Mouse (Mus musculus) neural tube, embryonic 13.5 days (tissue): ENCODE measurements around the gene Tox3. TPM values are rescaled to one million over a fixed set of nuclear protein-coding genes. Genes with fewer than 3 reads are reported as not detected.

Experiments
- ATAC-seq: fragments of 200-750 bp; cut with Nextera tagmentation; 2 replicates; pipeline ENCODE4 v1.8.0; 2017; ENCODE audit warnings: low read depth, mild to moderate bottlenecking, moderate TSS enrichment, moderate library complexity
- H3K27ac ChIP-seq: fragments of 300-500 bp; sonication (generic); replicated peaks from 2 replicates; pipeline ENCODE4 v1.5.1; 2015; ENCODE audit warnings: moderate library complexity, mild to moderate bottlenecking, inconsistent platforms
- H3K27me3 ChIP-seq: fragments of 300-500 bp; sonication (generic); 2 replicates; pipeline ENCODE4 v1.6.1; 2015; ENCODE audit warnings: mild to moderate bottlenecking, inconsistent platforms
- H3K36me3 ChIP-seq: fragments of 300-500 bp; sonication (generic); 2 replicates; pipeline ENCODE4 v1.6.1; 2015; ENCODE audit warnings: mild to moderate bottlenecking, inconsistent platforms
- H3K4me1 ChIP-seq: fragments of 300-500 bp; sonication (generic); replicated peaks from 2 replicates; pipeline ENCODE4 v1.6.1; 2015; ENCODE audit warnings: inconsistent platforms
- H3K4me2 ChIP-seq: fragments of 300-500 bp; sonication (generic); 2 replicates; pipeline ENCODE4 v1.6.1; 2015; ENCODE audit warnings: inconsistent platforms, mild to moderate bottlenecking, moderate library complexity
- H3K4me3 ChIP-seq: fragments of 300-500 bp; sonication (generic); 2 replicates; pipeline ENCODE4 v1.5.1; 2015; ENCODE audit warnings: mild to moderate bottlenecking, inconsistent platforms
- H3K9ac ChIP-seq: fragments of 300-500 bp; sonication (generic); 2 replicates; pipeline ENCODE4 v1.6.1; 2015; ENCODE audit warnings: moderate library complexity, mild to moderate bottlenecking, inconsistent platforms
- H3K9me3 ChIP-seq: fragments of 300-500 bp; sonication (generic); 2 replicates; pipeline ENCODE4 v1.6.1; 2016; ENCODE audit warnings: inconsistent platforms
- WGBS: fragments of 180-500 bp; shearing (Covaris S2); methylation state at CpG from one replicate; pipeline ENCODE4 v1.1.7; 2015; 5-methylcytosine and 5-hydroxymethylcytosine counted together
- polyA plus RNA-seq: library from polyadenylated mRNA; unstranded; fragments of >200 nt; fragmentation: Nextera tagmentation; extraction: Ambion mirVana; gene quantifications from 2 replicates; pipeline ENCODE4 v1.2.1, GENCODE M21; 2015

Tox3 gene
- polyA plus RNA-seq, 1 experiment from 2014 or later = 39.2 TPM

GRCm38 (mm10) chr8:90352991-90353390, 4.8 kb upstream of the Tox3 start:
- WGBS = 54% methylated on average over 2 of the region's 2 CpGs
- H3K4me1 ChIP-seq = peaks cover 32% of the 10 kb centered on the region
- no peak overlapping the region for H3K27ac ChIP-seq

GRCm38 (mm10) chr8:90349709-90350562, 1.8 kb upstream of the Tox3 start:
- Histone ChIP-seq H3K9ac (no peak overlapping the region), H3K27me3 (no peaks in the 10 kb centered on the region; the same call in 1 of the 2 replicates), H3K4me2 (no peak overlapping the region), H3K4me1 (peaks cover 53% of the 10 kb centered on the region), H3K27ac (no peak overlapping the region), H3K4me3 (no peak overlapping the region), H3K9me3 (no peaks in the 10 kb centered on the region), H3K36me3 (no peaks in the 10 kb centered on the region)
- no peak for ATAC-seq
- 24% methylated on average over 13 of the region's 13 CpGs for WGBS

More at GRCm38 (mm10) chr8:90352991-90353390, 4.8 kb upstream of the Tox3 start:
- H3K27me3 ChIP-seq = no peaks in the 10 kb centered on the region; the same call in 1 of the 2 replicates
- ATAC-seq = no peak
- H3K9me3 ChIP-seq = no peaks in the 10 kb centered on the region
- no peak overlapping the region for H3K4me2 ChIP-seq
- no peak overlapping the region for H3K9ac ChIP-seq
- no peaks in the 10 kb centered on the region for H3K36me3 ChIP-seq
- H3K4me3 ChIP-seq = no peak overlapping the region

- peak overlapping the region; percentile 75 for H3K4me2 ChIP-seq
- peaks cover 52% of the 10 kb centered on the region for H3K4me1 ChIP-seq
- H3K27me3 ChIP-seq = no peaks in the 10 kb centered on the region; the same call in 1 of the 2 replicates
- peak overlapping the region; percentile 99 for H3K27ac ChIP-seq
- ATAC-seq = no peak
- H3K9ac ChIP-seq = peak overlapping the region; percentile 97
- H3K4me3 ChIP-seq = peak overlapping the region; percentile 82
- 9% methylated on average over 11 of the region's 11 CpGs for WGBS
- no peaks in the 10 kb centered on the region for H3K36me3 ChIP-seq
- no peaks in the 10 kb centered on the region for H3K9me3 ChIP-seq
Observed at GRCm38 (mm10) chr8:90348926-90349683, 962 bp upstream of the Tox3 start.

- Histone ChIP-seq H3K9ac (peak overlapping the region; percentile 97), H3K9me3 (no peaks in the 10 kb centered on the region), H3K27me3 (no peaks in the 10 kb centered on the region; the same call in 1 of the 2 replicates), H3K4me1 (peaks cover 51% of the 10 kb centered on the region), H3K36me3 (no peaks in the 10 kb centered on the region), H3K27ac (peak overlapping the region; percentile 99), H3K4me3 (peak overlapping the region; percentile 82), H3K4me2 (peak overlapping the region; percentile 75)
- WGBS = 1% methylated on average over 47 of the region's 66 CpGs
- ATAC-seq = peak; percentile 69
Observed at GRCm38 (mm10) chr8:90347581-90348177, 464 bp downstream of the Tox3 start.

- WGBS = under 1% methylated on average over 21 of the region's 21 CpGs
- ATAC-seq = peak; percentile 12; the same call in 1 of the 2 replicates
- H3K4me2 ChIP-seq = peak overlapping the region; percentile 75
- H3K4me1 ChIP-seq = peaks cover 51% of the 10 kb centered on the region
- H3K4me3 ChIP-seq = peak overlapping the region; percentile 82
- no peaks in the 10 kb centered on the region; the same call in 1 of the 2 replicates for H3K27me3 ChIP-seq
- H3K9ac ChIP-seq = peak overlapping the region; percentile 97
- peak overlapping the region; percentile 99 for H3K27ac ChIP-seq
- H3K36me3 ChIP-seq = no peaks in the 10 kb centered on the region
- H3K9me3 ChIP-seq = no peaks in the 10 kb centered on the region
Observed at GRCm38 (mm10) chr8:90346880-90347535, 1.1 kb downstream of the Tox3 start.

GRCm38 (mm10) chr8:90346138-90346879, 1.8 kb downstream of the Tox3 start:
- 11% methylated on average over 13 of the region's 13 CpGs for WGBS
- no peaks in the 10 kb centered on the region for H3K36me3 ChIP-seq
- ATAC-seq = no peak
- peak overlapping the region; percentile 97 for H3K9ac ChIP-seq
- H3K4me3 ChIP-seq = peak overlapping the region; percentile 82
- H3K27me3 ChIP-seq = no peaks in the 10 kb centered on the region; the same call in 1 of the 2 replicates
- peaks cover 51% of the 10 kb centered on the region for H3K4me1 ChIP-seq
- peak overlapping the region; percentile 99 for H3K27ac ChIP-seq
- H3K9me3 ChIP-seq = no peaks in the 10 kb centered on the region
- H3K4me2 ChIP-seq = peak overlapping the region; percentile 75

GRCm38 (mm10) chr8:90330377-90331285, 17.5 kb downstream of the Tox3 start:
- peaks cover 11% of the 10 kb centered on the region for H3K36me3 ChIP-seq
- peaks cover 33% of the 10 kb centered on the region for H3K4me1 ChIP-seq
- H3K9me3 ChIP-seq = no peaks in the 10 kb centered on the region
- ATAC-seq = no peak
- no peaks in the 10 kb centered on the region for H3K27me3 ChIP-seq
- 54% methylated on average over 7 of the region's 7 CpGs for WGBS
- H3K27ac ChIP-seq = no peak overlapping the region
- no peak overlapping the region for H3K4me2 ChIP-seq
- H3K4me3 ChIP-seq = no peak overlapping the region
- H3K9ac ChIP-seq = no peak overlapping the region

GRCm38 (mm10) chr8:90323824-90324223, 24.3 kb downstream of the Tox3 start:
- Histone ChIP-seq H3K9me3 (no peaks in the 10 kb centered on the region), H3K4me1 (peaks cover 42% of the 10 kb centered on the region), H3K9ac (no peak overlapping the region), H3K4me3 (no peak overlapping the region), H3K36me3 (peaks cover 2% of the 10 kb centered on the region; the same call in 1 of the 2 replicates), H3K4me2 (0 out of 2 replicates have a peak overlapping the region, but pooled peaks have one; percentile 4), H3K27ac (peak overlapping the region; percentile 34; the same call in 1 of the 2 replicates), H3K27me3 (no peaks in the 10 kb centered on the region)
- 26% methylated on average over 4 of the region's 4 CpGs for WGBS
- ATAC-seq = no peak

GRCm38 (mm10) chr8:90322701-90323439, 25.3 kb downstream of the Tox3 start:
- H3K4me2 ChIP-seq = no peak overlapping the region
- H3K4me3 ChIP-seq = no peak overlapping the region
- peaks cover 42% of the 10 kb centered on the region for H3K4me1 ChIP-seq
- H3K27ac ChIP-seq = peak overlapping the region; percentile 46; the same call in 1 of the 2 replicates
- 70% methylated on average over 8 of the region's 8 CpGs for WGBS
- no peaks in the 10 kb centered on the region for H3K9me3 ChIP-seq
- H3K9ac ChIP-seq = no peak overlapping the region
- no peak for ATAC-seq
- H3K27me3 ChIP-seq = no peaks in the 10 kb centered on the region
- H3K36me3 ChIP-seq = peaks cover 7% of the 10 kb centered on the region; the same call in 1 of the 2 replicates

- Histone ChIP-seq H3K4me2 (no peak overlapping the region), H3K27me3 (no peaks in the 10 kb centered on the region), H3K4me3 (no peak overlapping the region), H3K27ac (no peak overlapping the region), H3K36me3 (peaks cover 7% of the 10 kb centered on the region; the same call in 1 of the 2 replicates), H3K4me1 (peaks cover 40% of the 10 kb centered on the region), H3K9me3 (no peaks in the 10 kb centered on the region), H3K9ac (no peak overlapping the region)
- no peak for ATAC-seq
- 93% methylated on average over 1 of the region's 1 CpGs for WGBS
Observed at GRCm38 (mm10) chr8:90321255-90321654, 26.9 kb downstream of the Tox3 start.
